Mouse (Mus musculus) spleen, postnatal 10 days (tissue): ENCODE data around the gene Josd1.

Experiments
- DNase-seq, 2 experiments: peaks; one replicate each; pipeline ENCODE4 v3.0.0; 2021 to 2022; ENCODE audit warnings: low spot score in 2 of 2

Gene Josd1

GRCm38 (mm10) chr15:79687646-79688267 lies at the start of gene Josd1:
Josd1 (minus strand) TSS chr15:79687919.
- DNase-seq = peak; percentile 98 to 99

GRCm38 (mm10) chr15:79734311-79734710 lies 46.6 kb upstream of the Josd1 start:
- DNase-seq = no peak

DNA sequence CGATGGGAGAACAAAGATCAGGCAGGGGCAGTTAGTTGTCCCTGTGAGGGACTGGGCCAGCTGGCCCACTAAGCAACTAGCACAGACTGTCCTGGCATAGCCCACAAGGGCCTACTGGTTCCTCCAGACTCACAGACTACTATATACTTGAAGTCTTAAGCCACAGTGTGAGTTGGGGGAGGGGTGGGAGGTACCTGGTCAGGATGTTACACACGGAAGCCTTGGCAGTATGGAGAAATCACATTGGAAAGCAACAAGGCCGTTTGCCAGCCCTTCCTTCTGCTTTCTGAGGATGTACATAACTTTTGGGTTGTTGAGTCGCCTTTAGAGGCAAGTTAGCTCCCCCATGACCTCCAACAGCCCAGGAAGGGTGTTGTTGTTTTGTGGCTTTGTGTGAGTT lies 45.9 kb upstream of the Josd1 start:
- DNase-seq = no peak

GRCm38 (mm10) chr15:79733192-79733591 lies 45.5 kb upstream of the Josd1 start:
- no peak for DNase-seq

DNA sequence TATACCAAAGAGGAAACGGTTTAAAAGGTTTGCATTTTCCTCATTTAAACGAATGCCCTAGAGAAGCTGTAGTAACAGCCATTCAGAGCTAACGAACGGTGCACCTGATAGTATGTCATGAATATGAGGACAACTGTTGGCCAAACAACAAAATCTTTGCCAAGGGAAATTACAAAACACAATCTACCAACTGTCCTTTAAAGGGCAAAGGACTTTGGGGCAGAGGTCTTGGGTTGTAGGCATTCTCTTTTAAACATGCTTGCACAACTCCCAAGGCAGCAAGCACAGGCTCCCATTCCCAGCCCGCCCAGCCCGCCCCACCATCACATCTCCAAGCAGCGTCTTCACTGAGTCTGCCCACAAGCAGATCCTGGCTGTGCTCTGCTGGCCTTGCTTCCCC lies 43.8 kb upstream of the Josd1 start:
- DNase-seq = no peak

GRCm38 (mm10) chr15:79728731-79729388 lies 41.1 kb upstream of the Josd1 start:
- DNase-seq = no peak

DNA sequence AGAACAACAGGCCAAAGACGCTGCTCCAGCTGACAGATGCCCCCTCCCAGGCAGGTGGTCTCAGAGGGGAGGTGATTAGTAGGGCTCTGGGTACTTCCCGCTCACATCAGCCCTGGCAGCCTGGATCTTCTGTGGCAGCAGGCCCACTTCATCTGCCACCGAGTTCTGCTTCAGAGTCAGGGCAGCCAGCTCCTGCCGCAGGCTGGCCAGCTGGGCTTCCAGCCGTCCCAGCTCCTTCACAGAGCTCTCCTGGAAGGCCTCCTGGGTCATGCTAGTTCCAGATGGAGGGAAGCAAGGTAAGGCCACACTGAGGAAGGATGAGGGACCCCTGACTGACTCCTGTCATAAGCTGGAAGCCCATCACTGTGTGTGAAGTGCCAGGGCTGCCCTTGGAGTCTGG lies 40.6 kb upstream of the Josd1 start:
- DNase-seq = no peak

DNA sequence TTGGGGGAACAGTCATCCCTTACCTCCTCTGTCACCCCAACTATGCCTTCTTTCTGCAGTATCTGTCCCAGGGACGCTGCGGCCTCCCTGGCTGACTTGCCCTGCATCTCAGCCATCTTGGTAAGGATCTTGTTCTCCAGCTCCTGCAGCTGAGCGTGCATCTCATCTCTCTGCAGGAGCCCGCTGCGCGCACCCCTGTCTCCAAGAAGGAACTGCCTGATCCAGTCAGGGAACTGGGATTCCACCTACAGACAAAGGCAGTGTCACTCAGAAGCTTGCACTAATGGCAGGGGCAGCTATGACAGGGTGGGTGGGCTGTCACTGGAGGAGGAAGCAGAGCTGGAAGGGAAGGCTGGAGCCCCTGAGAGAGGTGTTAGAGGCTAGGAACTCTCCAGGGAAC lies 40.1 kb upstream of the Josd1 start:
- DNase-seq = no peak

GRCm38 (mm10) chr15:79725190-79725789 lies 37.6 kb upstream of the Josd1 start:
- DNase-seq = no peak

- peak; percentile 33 to 64 for DNase-seq
These were observed 35.7 kb upstream of the Josd1 start for GRCm38 (mm10) chr15:79723439-79723838.

GRCm38 (mm10) chr15:79720796-79721195 lies 33.1 kb upstream of the Josd1 start:
- no peak for DNase-seq

- DNase-seq = no peak
These were observed 32.5 kb upstream of the Josd1 start for GRCm38 (mm10) chr15:79720267-79720666.

- no peak for DNase-seq
These were observed 29.0 kb upstream of the Josd1 start for GRCm38 (mm10) chr15:79716710-79717109.

GRCm38 (mm10) chr15:79715646-79716045 lies 27.9 kb upstream of the Josd1 start:
- no peak for DNase-seq

GRCm38 (mm10) chr15:79708229-79708822 lies 20.6 kb upstream of the Josd1 start:
- no peak for DNase-seq

DNA sequence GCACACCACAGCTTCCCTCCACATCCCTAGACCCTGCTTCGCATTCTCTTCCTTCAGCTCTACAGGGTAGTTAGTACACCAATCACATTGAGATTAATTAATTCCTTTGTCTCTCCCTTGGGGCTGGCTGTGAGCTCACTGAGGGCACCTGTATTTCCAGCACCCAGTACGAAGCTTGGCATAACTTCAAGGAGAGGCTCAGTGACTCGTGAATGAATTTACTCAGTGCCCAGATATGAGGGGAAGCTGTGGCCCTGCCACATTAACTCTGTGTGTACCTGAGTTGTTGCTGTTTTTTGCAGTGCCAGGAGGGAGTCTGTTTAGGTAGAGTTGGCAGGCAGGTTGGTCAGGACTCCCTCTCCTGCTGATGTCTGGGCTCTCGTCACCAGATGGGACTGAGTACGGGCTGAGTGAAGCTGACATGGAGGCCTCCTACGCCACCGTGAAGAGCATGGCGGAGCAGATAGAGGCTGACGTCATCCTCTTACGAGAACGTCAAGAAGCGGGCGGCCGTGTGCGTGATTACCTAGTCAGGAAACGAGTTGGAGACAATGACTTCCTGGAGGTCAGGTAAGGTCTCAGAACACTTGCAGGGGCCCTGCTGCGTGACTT lies 19.0 kb upstream of the Josd1 start:
- DNase-seq = no peak

DNA sequence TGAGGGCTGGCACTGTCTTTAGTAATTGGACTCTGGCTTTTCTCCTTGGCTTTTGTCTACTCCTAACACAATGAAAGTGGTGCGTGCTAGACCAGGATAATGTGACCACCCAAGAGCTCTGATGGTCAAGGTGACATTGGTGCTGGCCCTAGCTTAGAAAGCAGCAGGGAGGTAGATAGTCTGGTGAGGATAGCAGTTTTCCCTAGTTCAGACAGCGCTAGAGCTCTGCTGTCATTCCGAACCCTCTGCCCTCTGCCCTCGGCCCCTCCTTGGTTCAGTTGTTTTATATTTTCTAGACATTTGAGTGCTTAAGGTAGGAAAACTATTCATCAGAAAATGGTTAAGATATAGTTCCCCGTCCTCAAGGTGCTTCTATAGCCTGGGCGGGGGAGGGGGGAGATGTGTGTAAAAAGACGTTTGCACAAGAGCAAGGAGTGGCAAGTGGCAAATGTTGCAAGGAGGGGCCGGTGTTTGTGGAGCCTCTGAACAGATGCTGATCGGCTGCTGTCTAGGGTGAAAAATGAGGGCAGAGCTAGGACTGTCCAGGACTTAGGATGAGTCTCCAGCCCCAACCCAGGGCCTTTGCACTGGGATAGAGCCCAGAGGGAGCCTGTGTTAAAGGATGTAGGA lies 10.0 kb upstream of the Josd1 start:
- DNase-seq = no peak

DNA sequence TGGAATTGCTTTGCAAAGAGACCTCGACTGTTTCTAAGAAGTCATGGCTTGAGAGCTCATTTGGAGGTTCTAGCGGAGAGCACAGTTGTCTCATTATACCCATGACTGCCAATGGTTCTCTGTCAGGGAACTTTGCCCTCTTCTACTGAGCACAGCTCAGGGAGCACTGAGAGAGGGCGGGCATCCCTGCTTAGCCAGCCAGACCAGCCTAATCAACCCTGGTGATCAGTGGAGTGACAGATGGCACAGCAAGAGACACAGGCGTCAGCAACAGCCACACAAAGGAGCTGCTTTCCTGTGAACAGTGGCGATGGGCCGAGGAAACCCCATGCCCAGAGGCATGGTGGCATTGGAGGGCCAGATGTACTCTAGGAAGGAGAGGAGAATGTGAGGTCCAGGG lies 9.3 kb upstream of the Josd1 start:
- no peak for DNase-seq

DNA sequence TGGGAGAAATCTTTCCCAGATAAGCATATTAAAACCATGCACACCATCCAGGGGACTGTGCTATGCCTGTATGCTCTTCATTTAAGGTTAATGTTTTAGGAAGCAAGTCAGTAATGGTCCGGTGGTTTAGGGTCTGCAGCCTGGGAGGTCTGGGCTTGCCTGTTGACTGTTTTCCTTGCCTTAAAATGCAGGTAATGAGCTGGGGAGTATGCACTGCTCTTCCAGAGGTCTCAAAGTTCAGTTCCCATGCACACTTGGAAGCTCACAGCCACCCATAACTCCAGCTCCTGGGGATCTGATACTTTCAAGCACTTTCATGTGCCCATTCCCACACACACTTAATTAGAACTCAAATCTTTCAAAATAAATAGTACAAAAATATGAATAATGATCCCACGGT lies 8.8 kb upstream of the Josd1 start:
- DNase-seq = no peak

- peak in 1 of 2 experiments; percentile 30 for DNase-seq
These were observed 7.8 kb upstream of the Josd1 start for GRCm38 (mm10) chr15:79695516-79695915.

- peak in 1 of 2 experiments; percentile 47 for DNase-seq
These were observed 6.8 kb upstream of the Josd1 start for GRCm38 (mm10) chr15:79694512-79694911.

- DNase-seq = peak; percentile 48 to 55
These were observed 6.0 kb upstream of the Josd1 start for GRCm38 (mm10) chr15:79693740-79694139.
